Mouse (Mus musculus) effector memory CD4-positive, alpha-beta T cell, adult 7 months (primary cell): ENCODE results near the gene Psmb11. TPM values are rescaled to one million over a fixed set of nuclear protein-coding genes. Genes with fewer than 3 reads are reported as not detected.

ENCODE experiments used
- polyA plus RNA-seq: library from polyadenylated mRNA; unstranded; fragments of 100-300 nt; shearing (Covaris generic); gene quantifications from one replicate; pipeline ENCODE4 v1.2.1, GENCODE M21; 2017

Gene Psmb11
- polyA plus RNA-seq = 0.09 TPM

DNA sequence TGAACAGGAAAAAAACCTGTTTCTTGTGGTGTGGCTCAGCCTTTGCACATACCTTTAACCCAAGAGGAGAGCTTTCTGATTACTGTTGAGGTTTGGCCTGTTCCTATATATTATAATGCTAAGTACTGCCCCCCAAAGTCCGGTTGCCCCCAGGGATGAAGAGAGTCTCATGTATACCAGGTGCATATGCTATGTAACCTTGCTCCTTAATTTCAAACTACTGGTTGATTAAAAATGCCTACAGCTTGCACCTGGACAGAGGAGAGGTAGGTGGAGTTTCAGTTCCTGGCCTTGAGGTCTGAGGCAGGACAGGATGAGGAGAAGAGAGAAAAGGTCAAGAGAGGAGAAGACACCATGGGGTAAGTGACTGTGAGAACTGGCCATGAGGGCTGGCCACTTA, at the start of gene Psmb11:
Psmb11 (plus strand) TSS at position 301 of the 400 bp plus-strand sequence.

DNA sequence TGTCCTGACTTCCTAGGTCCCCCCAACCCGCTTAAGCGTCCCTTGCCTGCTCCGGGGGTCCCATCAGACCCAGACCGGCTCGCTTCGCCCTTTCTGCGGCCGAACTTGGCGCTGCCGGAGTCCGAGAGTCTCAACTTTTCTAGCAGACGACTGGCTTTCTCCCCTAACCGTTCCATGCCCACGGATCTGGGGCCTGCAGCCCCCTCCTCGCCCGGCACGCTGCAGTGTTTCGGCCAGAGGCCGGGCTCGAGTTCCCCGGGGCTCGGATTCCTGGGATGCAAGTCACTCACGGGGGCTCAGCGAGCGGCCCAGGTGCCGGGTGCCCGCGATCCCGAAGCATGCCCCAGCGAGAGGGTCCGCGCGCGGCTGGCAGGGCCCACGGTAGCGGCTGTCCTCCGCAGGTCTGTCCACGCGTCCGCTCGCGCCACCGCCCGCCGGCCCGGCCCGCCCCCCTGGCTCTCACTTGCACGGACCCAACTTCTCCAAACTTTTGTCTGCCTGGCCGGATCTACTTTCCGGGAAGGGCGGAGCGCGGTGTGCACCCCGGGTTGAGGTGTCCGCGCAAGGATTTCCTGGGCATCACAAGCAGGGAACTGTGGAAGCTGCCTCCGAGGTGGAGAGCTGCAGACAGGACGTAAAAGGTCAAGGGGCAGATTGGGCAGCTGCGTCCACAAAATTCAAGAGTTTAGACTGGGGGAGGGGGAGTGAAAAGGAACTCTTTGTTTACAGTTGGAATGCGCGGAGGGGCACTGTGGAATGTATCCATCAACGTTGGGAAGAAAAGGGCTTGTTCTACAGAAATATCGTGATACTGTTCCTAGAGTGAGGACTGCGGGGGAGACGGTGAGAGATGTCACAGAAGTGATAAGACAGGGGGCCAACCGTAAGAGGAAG, 43.9 kb upstream of the Psmb11 start, which contains the start of gene Ajuba:
Ajuba (minus strand) TSS at position 470 of the 894 bp plus-strand sequence.

DNA sequence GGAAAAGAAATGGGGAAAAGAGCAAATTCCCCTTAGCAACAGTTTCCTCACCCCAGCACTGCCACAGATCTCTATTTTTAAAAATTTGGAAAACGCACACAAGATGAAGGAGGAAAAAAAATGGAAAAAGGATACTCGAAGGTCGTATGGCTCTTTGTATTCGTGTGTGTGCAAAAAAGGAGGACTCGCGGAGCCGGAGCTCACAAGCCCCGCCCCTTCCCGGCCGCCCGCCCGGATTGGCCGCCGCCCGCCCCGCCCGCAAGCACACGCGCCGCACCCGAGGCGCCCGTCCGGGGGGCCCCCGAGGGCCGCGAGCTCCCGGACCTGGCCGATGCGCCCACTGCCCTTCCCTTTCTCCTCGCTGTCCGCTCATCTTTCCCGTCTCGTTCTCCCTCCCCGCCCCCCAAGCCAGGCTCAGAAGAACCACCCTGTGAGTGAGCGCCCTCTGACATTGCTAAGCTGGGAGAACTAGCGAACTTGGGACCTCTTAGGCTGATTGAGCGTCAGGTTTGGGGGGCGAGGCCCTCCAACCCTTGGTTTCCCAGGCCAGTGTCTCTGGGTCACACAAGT, 15.4 kb upstream of the Psmb11 start, which contains the start of gene 4931414P19Rik:
4931414P19Rik (minus strand) TSS at position 242 of the 570 bp plus-strand sequence.

DNA sequence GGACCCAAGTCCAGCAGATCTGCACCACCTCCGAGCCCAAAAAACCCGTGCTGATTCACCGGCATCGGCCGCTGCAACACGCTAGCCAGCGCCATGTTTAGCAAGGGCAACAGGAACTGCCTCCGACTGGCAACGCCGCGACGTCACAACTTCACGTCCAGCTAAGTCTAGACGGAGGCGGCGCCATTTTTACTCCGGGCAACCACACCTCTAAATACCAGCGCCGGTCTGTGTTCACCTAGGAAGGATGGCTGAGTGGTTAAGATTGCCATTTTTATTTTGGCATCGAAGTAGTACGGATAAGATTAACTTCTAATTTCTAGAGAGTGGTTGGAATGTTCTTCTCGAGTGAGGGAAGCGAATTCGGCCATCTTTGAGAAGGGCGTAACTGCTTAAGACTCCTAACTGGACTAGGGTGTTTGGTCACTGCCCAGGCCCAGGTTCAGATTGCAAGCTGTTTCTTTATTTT, 3.3 kb upstream of the Psmb11 start, which contains the start of gene Psmb5:
Psmb5 (minus strand) TSS at position 126 of the 469 bp plus-strand sequence.

DNA sequence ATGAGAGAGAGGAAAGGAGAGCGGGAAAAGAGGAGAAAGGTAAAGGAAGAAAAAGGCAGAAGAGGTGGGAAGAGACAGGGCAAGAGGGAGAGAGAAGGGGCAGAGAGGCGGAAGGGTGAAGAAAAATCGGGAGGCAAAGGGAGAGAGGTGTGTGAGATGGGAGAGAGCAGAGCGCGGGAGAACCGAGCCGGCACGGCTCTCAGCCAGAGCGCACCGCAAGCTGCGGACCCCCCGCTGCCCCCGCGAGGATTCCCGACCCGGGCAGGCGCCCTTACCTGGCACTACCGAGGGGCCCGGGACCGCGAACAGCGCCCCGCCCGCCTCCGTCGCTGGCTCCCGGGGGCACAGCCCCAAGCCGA, 19.7 kb downstream of the Psmb11 start, which contains the start of gene Gm17606:
Gm17606 (plus strand) TSS at position 7 of the 359 bp plus-strand sequence.

DNA sequence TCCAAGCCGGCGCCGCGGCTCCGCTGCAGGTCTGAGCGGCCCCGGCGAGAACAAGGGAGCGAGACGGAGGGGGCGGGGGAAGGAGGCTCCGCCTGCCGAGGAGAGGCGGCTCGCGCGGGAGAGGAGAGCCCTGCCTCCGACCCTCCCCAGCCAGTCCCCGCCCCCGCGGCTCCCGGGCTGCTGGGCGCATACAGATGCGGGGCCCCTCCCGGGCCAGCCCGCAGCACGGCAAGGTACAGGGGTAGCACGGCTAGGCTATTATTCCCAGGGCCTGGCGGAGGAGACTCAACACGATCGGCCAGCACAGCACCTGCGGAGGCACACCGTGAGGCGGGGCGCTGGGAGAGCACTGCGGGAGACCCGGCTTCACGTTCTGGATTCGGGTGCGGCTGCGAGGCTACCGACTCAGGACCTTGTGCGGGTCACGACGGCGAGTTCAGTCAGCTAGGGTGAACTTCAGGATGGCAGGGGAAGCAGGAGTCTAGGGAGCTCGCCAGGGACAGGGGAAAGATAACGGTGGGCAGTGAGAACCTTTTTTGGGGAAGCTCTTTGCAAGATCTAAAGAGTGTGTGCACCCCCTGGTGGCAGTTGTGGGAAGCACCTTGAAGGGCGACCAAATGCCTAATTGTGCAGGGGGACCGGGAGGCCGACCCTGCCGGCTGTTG, 20.2 kb downstream of the Psmb11 start, which contains the start of gene Cdh24:
Cdh24 (minus strand) TSS at position 60 of the 665 bp plus-strand sequence.

Other genes starting within 250 kb of the Psmb11 start
- gene Slc7a7, start 203.7 kb upstream of the Psmb11 start, polyA plus RNA-seq = not detected
- 122 TPM for gene Mrpl52, start 194.5 kb upstream of the Psmb11 start, polyA plus RNA-seq
- 0.51 TPM for gene Mmp14, start 189.8 kb upstream of the Psmb11 start, polyA plus RNA-seq
- gene Lrp10, start 157.3 kb upstream of the Psmb11 start, polyA plus RNA-seq = 246 TPM
- gene Rem2, start 145.3 kb upstream of the Psmb11 start, polyA plus RNA-seq = not detected
- 29.7 TPM for gene Prmt5, start 103.9 kb upstream of the Psmb11 start, polyA plus RNA-seq
- 31.6 TPM for gene Haus4, start 66.8 kb upstream of the Psmb11 start, polyA plus RNA-seq
- gene Ajuba, start 43.9 kb upstream of the Psmb11 start, polyA plus RNA-seq = 0.40 TPM
- gene 4931414P19Rik, start 15.4 kb upstream of the Psmb11 start, polyA plus RNA-seq = 1.2 TPM
- gene Psmb5, start 3.4 kb upstream of the Psmb11 start, polyA plus RNA-seq = 123 TPM
- gene Gm17606, start 19.5 kb downstream of the Psmb11 start, polyA plus RNA-seq = not detected
- gene Cdh24, start 19.9 kb downstream of the Psmb11 start, polyA plus RNA-seq = 2.3 TPM
- gene 1700123O20Rik, start 64.8 kb downstream of the Psmb11 start, polyA plus RNA-seq = 63.8 TPM
- gene Acin1, start 65.5 kb downstream of the Psmb11 start, polyA plus RNA-seq = 84.6 TPM
- gene Gm29776, start 77.4 kb downstream of the Psmb11 start, polyA plus RNA-seq = 0.20 TPM
- not detected for gene Cebpe, start 90.7 kb downstream of the Psmb11 start, polyA plus RNA-seq
- 0.09 TPM for gene Slc7a8, start 160.5 kb downstream of the Psmb11 start, polyA plus RNA-seq
- not detected for gene Rnf212b, start 192.7 kb downstream of the Psmb11 start, polyA plus RNA-seq
- gene Homez, start 249.5 kb downstream of the Psmb11 start, polyA plus RNA-seq = 5.7 TPM